Mouse (Mus musculus) urinary bladder, postnatal 14 days (tissue): ENCODE measurements around the gene Gzmf.
"Not testable (repeated sequence)": the region's sequence is repeated elsewhere in the genome, so short reads cannot be mapped to it uniquely, and the experiment has no call there.

Source experiments
- DNase-seq: peaks from one replicate; pipeline ENCODE4 v3.0.0; 2021; ENCODE audit warnings: low spot score

Gzmf gene

GRCm38 (mm10) chr14:56211317-56211716 is at the start of gene Gzmf:
Gzmf (minus strand) TSS chr14:56211417.
- no peak for DNase-seq

GRCm38 (mm10) chr14:56240409-56240808 is 29.2 kb upstream of the Gzmf start:
- no peak for DNase-seq

- DNase-seq = no peak
Measured at GRCm38 (mm10) chr14:56234556-56234955, 23.3 kb upstream of the Gzmf start, which contains the start of gene Gzmc. Gzmc (minus strand) TSS chr14:56234656.

- DNase-seq = no peak
Measured at GRCm38 (mm10) chr14:56205613-56206012, 5.6 kb downstream of the Gzmf start.

- peak; percentile 35 for DNase-seq
Measured at GRCm38 (mm10) chr14:56205021-56205420, 6.2 kb downstream of the Gzmf start.

GRCm38 (mm10) chr14:56203975-56204374 is 7.2 kb downstream of the Gzmf start:
- DNase-seq = peak; percentile 66

GRCm38 (mm10) chr14:56186946-56187345 is 24.3 kb downstream of the Gzmf start:
- DNase-seq = no peak

- no peak for DNase-seq
Measured at GRCm38 (mm10) chr14:56186521-56186920, 24.7 kb downstream of the Gzmf start.

- peak; percentile 33 for DNase-seq
Measured at GRCm38 (mm10) chr14:56177651-56178050, 33.6 kb downstream of the Gzmf start.

- no peak for DNase-seq
Measured at GRCm38 (mm10) chr14:56174499-56174898, 36.7 kb downstream of the Gzmf start, which contains the start of gene Gzmn. Gzmn (minus strand) TSS chr14:56174599.

GRCm38 (mm10) chr14:56173396-56173795 is 37.8 kb downstream of the Gzmf start:
- no peak for DNase-seq

- DNase-seq = no peak
Measured at GRCm38 (mm10) chr14:56172744-56173143, 38.5 kb downstream of the Gzmf start.

- DNase-seq = no peak
Measured at GRCm38 (mm10) chr14:56168009-56168408, 43.2 kb downstream of the Gzmf start.

- DNase-seq = no peak
Measured at GRCm38 (mm10) chr14:56162109-56162508, 49.1 kb downstream of the Gzmf start.

- not testable (repeated sequence) for DNase-seq
Measured at GRCm38 (mm10) chr14:56159479-56159878, 51.7 kb downstream of the Gzmf start, which contains the start of gene Gzmg. Gzmg (minus strand) TSS chr14:56159579.

GRCm38 (mm10) chr14:56155340-56155739 is 55.9 kb downstream of the Gzmf start:
- no peak for DNase-seq
